Mouse (Mus musculus) spleen, adult 12 weeks (tissue): ENCODE measurements around the gene Pgap1.

Source experiments
- DNase-seq: peaks from one replicate; pipeline ENCODE4 v3.0.0; 2022; ENCODE audit warnings: low spot score

Pgap1 gene

DNA sequence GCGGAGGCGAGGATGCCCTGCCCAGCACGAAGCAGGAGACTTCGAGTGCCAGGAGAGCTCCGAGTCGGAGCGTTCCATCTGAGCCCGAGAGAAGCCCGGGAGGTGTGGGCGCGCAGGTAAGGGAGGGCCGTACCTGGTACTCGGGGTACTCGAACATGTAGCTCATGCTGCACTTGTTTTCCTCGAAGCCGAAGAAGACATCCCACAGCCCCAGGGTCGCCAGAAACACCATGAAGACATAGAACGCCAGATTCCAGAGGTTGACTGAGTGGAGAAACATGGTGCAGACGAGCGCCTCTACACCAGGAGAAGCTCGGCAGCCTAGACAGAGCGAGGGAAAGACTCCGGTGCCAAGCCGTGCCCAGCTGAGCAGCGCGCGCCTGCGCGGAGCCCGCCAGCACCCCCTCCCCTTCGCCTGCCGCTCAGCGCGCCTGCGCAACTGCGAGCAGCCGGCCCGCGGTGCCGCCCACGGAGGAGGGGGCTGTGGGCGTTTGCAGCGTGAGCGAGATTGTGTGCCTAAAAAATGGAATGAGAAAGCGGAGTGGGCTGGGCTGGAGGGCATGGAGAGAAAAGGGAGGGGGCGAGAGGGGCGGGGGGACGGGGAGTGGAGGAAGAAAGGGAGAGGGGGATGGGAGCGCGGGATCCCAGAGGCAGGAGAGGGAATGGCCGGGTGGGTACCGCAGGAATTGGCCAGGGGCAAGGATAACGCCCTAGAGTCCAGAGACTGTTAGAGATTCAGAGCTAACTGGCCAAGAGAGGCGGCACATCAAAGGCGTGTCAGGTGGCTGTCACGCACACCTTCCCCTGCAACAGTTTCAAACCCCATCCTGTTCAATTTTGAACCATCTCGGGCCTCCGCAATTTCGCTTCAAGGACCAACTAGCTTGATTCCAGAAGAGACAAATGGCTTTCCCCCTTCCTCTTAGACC is at the start of gene Pgap1:
Gene Pgap1 (minus strand): TSS at position 384 of the 929 bp plus-strand sequence.
- DNase-seq = peak; percentile 69

DNA sequence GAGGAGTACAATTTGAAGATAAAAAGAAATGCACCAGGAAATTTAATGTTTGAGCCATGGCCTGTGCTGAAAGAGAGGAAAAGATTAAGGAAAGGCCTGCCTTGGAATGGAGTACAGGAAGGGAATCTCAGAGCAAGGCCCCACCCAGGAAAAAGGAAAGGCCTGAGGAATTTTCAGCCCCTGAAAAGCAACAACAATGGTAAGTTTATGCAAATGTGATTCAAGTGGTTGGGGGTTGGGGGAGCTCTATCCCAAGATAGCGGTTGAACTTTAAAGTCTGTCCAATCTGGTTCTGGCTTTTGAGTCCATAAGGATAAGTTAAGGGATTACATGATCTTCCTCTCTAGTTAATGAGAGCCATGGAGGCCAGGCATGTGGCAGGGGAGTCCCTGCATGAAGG is 49.5 kb upstream of the Pgap1 start:
- no peak for DNase-seq

DNA sequence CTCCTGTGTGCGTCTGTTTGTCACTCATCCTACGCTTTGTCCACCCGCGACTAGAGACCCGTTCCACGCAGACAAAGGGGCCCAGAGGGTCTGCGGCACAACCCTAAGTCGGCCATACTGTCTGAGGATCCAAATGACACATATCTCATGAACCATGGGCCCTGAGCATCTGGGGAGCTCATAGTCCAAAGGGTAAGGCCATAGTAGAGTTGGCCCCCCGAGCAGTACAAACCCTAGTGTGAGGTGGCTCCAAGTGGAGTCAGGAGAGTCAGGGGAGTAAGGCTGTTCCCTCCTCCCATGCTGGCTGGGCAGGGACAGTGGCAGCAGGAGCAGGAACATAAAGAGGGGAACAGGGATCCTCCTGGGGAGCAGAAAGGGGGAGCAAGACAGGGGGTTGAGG is 44.2 kb upstream of the Pgap1 start:
- no peak for DNase-seq

DNA sequence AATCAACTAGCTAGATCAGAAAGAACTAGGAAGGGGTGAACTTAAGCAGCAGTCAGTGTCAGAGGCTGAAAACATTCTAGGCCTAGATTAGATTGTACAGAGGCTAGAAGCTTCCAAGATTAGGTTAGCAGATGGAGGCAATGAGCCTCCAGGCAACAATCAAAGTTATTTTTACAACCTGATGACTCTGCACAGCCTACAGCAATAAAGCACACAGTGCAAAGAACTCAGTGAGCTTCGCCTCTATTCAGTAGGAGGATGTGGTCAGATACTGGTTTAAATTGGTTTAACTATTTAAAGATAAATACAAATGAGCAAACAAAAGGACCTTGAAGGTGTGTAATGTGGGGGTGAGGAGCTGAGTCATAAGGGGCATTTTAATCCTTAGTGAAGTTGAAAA is 42.8 kb upstream of the Pgap1 start:
- DNase-seq = no peak

DNA sequence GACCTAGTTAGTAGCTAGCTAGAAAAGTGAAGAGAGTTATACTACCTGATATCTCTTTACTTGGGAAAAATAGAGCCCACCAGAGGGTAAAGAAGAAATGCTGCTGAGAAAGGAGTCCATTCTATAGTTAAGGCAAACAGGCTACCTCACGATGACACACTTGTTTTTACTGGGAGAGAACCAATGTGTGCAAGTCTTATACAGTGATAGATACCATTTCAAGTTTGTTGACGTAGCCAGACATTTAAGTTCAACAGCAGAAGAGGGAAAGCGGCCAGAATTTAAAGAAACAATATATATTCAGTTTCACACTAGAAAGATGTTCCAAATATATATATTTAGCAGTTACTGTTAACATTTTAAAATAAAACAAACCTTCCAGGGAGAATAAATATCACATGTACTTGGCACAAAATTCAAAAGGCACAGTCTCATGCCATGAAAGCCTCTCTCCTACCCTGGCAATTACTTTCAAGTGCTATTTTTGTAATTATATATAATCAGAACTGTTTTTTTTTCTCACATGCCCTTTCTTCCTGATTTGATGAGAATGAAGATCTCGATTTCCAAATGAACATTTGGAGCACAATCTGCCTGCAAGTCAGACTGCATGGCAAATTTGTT is 40.2 kb upstream of the Pgap1 start:
- DNase-seq = no peak

DNA sequence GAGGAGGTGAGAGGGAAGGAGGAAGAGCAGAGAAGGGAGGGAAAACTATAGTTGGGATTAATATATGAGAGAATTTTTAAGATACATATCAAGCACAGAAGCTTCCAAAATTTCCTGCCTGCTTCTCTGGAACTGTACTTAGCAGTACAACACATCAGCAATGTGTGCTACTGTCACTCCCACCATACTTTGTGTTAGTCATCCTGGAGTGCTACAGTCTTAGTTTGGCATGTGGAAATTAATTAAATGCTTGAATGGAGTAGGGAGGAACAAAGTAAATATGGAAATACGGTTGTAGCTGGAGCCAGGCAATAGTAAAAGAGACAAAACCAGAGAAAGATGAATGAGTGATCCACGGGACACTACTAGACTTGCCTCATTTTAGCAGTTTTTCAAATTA is 38.7 kb upstream of the Pgap1 start:
- no peak for DNase-seq

DNA sequence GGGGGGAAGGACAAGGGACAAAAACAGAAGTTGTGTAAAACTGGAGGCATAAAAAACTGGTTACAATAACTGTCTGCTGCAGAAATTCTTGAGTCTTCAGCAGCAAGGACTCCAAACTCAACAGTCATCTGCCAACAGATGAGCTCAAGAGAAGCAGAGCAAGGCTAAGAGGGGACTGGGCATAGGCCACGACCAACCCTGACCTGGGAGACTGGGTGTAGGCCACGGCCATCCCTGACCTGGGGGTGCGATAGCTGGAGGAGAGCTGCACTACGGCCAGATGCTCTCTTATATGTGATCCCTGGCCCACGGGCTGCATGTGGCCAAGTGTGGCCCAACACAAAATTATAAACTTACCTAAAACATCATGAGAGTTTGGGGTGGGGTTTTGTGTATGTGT is 29.6 kb upstream of the Pgap1 start:
- DNase-seq = no peak

DNA sequence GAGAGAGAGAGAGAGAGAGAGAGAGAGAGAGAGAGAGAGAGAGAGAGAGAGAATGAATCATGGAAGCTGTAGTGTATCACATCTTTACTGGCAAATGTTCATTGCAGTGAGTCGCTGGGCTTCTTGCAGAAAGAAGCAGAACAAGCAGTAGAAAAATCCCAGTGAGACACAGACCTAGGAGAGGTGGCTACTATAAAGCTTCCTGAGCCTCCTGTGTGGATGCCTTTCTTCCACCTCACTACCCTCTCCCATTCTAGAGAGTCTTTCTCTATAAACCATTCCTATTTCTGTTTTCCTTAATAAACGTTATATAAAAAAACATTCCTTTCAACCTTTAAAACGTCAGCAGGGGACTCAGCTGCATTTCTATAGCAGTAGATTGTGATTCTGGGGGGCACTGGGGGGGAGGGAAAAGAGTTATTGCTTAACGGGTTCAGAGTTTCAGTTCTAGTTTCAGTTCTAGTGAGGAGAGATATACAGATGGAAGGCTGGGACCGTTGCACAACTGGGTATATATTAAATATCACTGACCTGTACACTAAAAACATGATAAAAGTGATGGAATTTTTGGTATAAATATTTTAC is 28.6 kb upstream of the Pgap1 start:
- DNase-seq = no peak

DNA sequence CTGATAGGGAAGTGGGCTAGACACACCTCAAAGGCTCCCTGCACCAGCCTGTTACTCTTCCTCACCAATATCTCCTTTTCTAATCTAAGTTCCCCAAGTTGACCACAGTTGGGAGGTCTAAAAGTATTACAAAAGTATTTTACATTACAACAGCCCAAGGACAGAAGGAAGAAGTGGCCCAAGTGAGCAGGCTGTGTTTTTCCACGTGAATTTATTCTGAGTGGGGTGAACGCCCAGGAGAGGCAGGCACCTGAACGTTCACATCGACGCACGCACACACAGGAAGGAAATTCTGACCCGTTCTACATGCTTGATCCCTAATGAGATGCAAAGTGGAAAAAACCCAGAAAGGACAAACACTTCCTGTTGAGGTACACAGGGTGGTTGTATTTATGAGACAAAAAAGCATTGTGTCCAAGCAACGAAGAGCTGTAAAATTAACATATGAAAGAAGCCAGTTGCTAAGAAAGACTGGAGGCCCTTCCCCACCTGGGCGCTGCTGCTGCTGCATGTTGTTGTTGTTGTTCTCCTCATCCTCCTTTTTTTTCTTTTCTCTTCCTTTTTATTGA is 27.9 kb upstream of the Pgap1 start:
- DNase-seq = peak; percentile 42

DNA sequence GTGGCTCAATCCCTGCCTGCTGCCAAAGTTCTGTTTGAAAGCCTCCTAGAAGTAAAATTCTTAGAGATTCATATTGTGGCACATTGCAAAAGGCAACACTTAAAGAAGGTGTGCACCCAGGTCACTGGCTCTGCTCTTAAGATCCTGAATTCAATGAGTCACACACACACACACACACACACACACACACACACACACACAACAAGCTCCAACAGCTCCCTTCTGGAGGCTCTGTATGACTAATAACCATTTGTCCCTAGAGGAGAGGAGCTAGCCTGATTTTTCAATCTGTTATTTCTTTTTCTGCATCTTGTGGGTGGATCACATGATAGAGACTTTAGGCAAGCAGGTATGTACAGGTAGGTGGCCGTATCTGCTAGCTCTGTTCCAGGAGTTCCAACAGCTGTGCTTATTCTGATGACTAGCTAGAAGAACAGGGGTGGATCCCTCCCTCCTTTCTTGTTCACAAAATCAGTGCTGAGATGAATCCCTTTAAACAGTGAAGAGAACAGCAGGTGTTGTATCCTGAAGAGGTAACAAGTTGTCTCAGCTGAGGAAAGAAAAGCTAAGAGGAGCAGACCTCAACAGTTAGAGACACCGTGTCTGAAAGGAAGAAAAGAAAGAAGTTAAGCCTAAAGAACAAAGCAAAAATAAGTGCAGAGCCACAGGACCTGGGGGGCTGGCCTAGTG is 27.2 kb upstream of the Pgap1 start:
- no peak for DNase-seq

DNA sequence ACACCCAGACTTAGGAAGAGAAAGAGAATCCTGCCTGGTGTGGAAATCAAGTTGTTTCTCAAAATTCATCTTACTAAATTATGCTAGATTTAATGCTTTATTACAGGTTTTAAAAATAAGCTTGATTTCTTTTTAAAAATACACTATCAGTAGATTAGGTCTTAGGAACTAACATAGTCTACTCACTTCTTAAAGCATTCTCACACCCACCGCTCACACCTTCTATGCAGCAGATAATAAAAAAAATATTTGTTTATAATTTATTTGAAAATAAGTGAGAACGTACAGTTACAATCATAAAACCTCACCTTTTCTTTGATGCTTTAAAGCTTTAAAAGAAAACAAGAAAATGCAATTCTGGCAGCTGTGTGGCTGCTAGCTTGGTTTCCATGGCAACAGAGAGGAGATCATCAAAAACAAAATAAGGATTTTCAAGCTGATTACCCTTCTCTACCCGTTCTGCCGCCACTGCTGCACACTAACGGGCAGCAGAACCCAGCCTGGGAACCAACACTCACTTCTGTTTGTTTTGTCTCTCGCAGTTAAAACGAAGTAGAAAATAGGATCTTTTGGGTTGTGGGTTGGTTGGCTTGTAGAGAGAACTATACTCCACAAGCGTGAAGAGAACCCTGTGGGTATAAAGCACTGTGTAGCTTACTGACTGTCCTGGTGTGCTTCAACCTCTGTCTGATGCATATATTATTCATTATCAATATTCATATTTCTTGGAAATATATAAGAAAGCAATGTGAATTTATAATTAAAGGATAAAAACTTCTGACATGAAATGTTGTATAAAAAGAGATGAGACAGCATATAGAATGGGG is 21.1 kb upstream of the Pgap1 start:
- no peak for DNase-seq

DNA sequence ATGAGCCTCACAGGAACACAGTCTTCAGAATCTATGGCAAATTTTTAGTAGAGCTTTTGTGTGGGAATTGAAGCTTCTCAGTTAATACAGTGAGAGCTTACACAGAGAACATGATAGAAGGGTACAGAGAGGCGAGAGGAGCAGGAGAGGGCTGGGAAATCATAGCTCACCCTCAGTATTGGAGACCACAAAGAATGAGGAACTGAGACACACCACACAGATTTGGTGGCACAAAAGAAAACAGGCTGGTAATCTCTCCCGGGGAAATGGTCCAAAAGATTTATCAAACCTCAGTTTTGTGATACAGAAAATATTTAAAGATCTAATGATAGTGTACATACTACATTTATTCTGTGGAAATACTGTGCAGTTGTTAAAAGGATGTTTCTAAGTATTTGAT is 11.6 kb upstream of the Pgap1 start:
- no peak for DNase-seq

DNA sequence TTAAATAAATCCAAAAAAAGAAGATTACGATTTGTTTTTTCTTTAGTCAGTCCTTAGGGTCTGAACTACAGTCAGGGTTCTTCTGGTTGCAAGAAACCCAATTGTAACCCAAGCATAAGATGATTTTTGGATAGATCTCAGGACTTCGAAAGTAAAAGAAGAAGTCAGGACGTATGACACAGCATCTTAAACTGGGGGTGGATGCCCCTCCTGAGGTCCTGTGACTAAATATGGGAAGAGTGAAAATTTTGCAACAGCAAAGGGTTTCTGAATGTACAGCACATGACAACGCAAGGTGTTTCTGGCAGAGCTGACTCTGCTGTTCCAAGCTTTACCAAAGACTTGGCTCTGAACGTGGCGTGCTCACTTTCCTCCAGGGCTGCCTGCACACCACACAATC is 6.4 kb upstream of the Pgap1 start:
- DNase-seq = no peak

DNA sequence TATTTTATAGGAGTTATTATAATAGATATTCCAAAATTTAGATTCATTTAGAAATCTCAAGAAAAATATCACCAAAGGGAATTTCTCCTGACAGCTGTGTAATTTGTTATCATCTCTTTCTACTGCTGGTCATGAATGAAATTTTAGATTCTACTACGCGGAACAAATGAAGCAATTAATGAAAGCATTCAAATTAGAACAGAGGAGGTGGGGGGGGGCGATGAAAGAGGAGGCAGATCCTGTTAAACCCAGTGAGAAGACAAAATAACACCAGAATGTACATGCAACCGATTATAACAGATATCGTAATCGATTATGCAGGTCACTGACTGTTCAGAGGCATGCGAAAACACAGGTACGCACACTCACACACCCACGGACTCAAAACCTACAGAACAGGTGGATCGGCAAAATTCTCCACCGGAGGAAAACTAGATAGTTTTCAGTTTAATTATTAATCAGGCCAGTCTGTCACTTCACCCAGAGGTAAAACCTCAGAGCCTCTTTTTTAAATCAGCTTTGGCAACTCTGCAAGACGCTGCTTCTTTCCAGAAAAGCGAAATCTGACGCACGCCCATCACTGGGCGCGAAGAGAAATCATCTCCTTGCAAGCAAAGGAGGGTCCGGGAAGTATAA is 780 bp downstream of the Pgap1 start:
- no peak for DNase-seq

DNA sequence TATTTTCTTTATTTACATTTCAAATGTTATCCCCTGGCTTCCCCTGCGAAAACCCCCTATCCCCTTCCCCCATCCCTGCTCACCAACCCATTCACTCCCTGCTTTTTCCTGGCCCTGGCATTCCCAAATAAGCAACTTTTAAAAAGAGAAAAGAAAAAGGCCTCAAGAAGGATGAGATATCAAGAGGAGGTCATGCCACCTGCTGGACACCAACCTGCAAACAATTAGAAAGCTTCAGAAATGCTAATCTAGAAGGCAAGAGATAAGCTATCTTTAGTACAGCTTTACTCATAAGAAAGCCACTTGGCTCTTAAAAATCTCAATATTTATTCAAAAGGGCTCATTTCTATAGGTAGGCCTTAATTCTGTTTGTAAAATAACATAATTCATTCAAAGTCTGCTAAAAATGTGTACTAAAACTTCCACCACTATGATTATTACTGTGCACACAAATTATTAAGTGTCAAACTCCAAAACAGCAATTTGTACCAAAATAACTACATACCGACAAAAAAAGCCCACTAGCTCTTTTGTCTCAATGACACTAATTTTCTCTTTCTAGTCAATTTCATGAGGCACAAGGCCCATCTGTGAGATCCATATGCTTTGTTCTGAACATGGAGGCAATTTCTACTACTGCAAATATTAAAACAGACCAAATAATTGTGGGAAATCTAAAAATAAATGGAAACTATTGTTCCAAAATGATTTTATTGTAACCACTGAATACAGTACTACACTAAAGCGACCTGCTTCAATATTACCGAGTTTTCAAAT is 1.9 kb downstream of the Pgap1 start:
- DNase-seq = no peak

DNA sequence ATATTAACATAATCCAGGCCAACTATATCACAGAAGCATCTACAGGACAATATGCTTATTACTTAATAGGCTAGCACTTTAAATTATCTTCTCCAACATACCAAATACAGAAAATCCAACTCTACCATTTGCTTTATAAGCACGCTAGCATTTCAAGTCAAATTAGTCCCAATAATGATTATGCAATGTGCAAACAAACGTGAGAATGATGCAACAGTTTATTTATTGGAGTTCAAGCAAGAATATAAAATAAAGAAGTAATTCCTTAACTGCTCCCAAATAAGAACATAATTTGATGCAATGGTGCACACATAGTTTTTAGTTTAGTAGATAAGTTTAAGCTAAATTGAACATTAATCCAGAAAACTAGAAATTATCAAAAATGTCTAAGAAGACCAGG is 4.9 kb downstream of the Pgap1 start:
- DNase-seq = no peak

DNA sequence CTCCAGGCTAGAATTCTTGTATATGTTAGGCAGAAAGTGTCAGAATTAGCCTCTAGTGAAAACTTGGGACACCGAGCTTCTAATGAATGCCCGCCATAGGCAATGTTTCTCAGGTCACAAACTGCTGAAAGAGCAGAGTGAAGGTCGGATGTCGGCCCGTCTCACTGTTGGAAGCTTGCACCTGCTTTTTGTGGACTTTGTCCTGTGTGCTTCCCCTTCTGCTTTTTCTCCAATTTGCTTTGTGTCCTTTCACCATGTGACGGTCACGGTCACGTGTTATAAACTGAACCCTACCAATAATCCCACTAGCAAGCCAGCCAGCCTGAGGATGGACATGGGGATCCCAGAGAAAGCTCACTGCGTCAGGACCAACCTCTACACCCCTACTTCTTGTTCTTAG is 12.3 kb downstream of the Pgap1 start:
- no peak for DNase-seq

DNA sequence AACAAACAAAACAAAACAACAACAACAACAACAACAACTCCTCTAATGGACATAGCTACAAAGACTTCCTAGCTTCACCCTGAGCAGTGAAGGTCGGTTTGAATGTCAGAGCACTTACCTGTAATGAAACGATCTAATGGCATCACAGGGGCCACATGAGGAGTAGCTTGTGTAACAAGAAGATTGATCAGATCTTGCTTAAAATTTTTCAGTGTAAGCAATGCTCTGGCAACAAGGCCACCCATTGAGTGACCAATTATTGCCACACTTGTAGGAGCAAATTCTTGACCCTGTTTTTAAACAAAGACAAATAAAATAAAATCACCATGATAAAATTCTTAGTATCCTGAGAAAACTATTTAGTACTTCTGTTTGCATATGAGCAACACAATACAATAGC is 14.6 kb downstream of the Pgap1 start:
- no peak for DNase-seq

DNA sequence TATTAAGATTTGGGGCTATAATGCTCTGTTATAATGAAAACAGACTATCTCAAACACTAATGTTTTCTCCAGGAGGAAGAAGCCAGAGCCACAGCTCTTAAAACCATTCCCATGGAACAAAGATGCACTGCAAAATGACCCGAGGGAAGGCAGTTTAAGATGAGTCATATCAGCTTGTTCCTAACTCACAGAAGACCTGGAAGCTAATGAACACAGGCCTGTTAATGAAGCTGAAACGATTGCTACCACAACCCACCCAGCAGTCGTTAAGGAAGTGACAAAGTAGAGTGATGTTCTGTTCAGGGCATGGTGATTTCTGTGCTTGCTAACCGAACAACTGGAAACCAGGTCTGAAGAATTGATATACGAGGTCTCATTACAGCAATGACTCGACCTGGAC is 26.3 kb downstream of the Pgap1 start:
- DNase-seq = no peak

DNA sequence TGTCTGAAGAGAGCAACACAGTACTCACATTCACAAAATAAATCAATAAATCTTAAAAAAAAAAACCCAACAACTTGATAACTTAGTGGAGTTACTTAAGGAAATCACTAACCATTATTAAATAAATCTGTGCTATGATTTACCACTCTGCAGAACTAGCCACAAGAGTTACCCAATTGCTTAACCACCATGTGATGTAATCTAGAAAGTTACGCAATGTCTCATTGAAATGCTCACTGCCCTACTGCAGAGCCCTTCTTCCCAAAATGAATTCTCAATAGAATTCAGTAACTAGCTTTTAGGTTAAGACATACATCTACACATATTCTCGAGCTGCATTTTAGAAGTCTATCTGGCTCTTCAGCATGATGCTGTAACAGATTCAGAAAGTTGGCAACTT is 33.8 kb downstream of the Pgap1 start:
- DNase-seq = no peak
